8 mouse cellular contexts compared by ENCODE assay signal in genomic region chr9:21901223-21901820, GRCm38 (mm10). TPM values are rescaled to one million over a fixed set of nuclear protein-coding genes. Genes with fewer than 3 reads are reported as not detected.
DNase-seq lines count a peak whose midpoint lies in the region; ATAC-seq and TF ChIP-seq lines count a peak whose summit lies in the region.

No protein-coding gene starts in this region.

- TF ChIP-seq CTCF in heart, adult 2 months (IDR thresholded peaks at IDR 0.05) = peak; percentile 69
- TF ChIP-seq CTCF in kidney, adult 2 months (conservative IDR thresholded peaks at IDR 0.05; ENCODE audit: insufficient read depth, insufficient read length, low read depth, low read length) = no peak
- TF ChIP-seq CTCF in small intestine, adult 2 months (IDR thresholded peaks at IDR 0.05; ENCODE audit: extremely low read depth, insufficient read length, insufficient replicate concordance, low read depth, low read length) = no peak

- no peaks in the 10 kb centered on the region for H3K9me3 ChIP-seq in limb, embryonic 10.5 days (replicated peaks)
- no peaks in the 10 kb centered on the region for H3K9me3 ChIP-seq in midbrain, embryonic 11.5 days (ENCODE audit: control insufficient read depth, low read length)

- H3K9ac ChIP-seq in heart, adult 2 months (ENCODE audit: low read depth, low read length) = no peak overlapping the region
- peak overlapping the region; percentile 63 for H3K9ac ChIP-seq in midbrain, embryonic 11.5 days (ENCODE audit: low read length)

- no peak for TF ChIP-seq EP300 in heart, adult 2 months (IDR thresholded peaks at IDR 0.05; ENCODE audit: insufficient read depth, low read depth, low read length)

- 11% methylated on average over 10 of the region's 10 CpGs for WGBS in heart, adult 2 months
- 8% methylated on average over 10 of the region's 10 CpGs for WGBS in kidney, adult 2 months
- WGBS in limb, embryonic 10.5 days = 20% methylated on average over 10 of the region's 10 CpGs
- WGBS in midbrain, embryonic 11.5 days = 17% methylated on average over 10 of the region's 10 CpGs
- WGBS in small intestine, adult 2 months = 7% methylated on average over 10 of the region's 10 CpGs

- peak; percentile 91 for ATAC-seq in midbrain, embryonic 11.5 days (ENCODE audit: low FRiP score)

- peak; percentile 71 for DNase-seq in A20 (ENCODE audit: low read depth, low spot score)
- peak; percentile 31 to 50 for DNase-seq in adrenal gland, adult 18-20 months (ENCODE audit: low spot score in 2 of 2)
- peak; percentile 88 for DNase-seq in embryo, embryonic 11 days
- peak; percentile 62 to 68 for DNase-seq in heart, adult 2 months
- peak; percentile 82 for DNase-seq in kidney, adult 2 months
- DNase-seq in limb, embryonic 10.5 days (ENCODE audit: low spot score) = peak; percentile 52
- DNase-seq in midbrain, embryonic 11.5 days (ENCODE audit: low spot score, missing footprints) = peak; percentile 96

- H3K4me2 ChIP-seq in midbrain, embryonic 11.5 days = peak overlapping the region; percentile 54

- peak overlapping the region; percentile 51 for H3K4me3 ChIP-seq in heart, adult 2 months
- H3K4me3 ChIP-seq in kidney, adult 2 months (ENCODE audit: insufficient read depth, low read depth, low read length) = peak overlapping the region; percentile 39
- H3K4me3 ChIP-seq in limb, embryonic 10.5 days = peak overlapping the region; percentile 50
- peak overlapping the region; percentile 37 for H3K4me3 ChIP-seq in midbrain, embryonic 11.5 days (ENCODE audit: low read depth, low read length)
- peak overlapping the region; percentile 51 for H3K4me3 ChIP-seq in small intestine, adult 2 months (ENCODE audit: low read depth, low read length)

- H3K27ac ChIP-seq in heart, adult 2 months = no peak overlapping the region
- H3K27ac ChIP-seq in kidney, adult 2 months (ENCODE audit: insufficient read depth, low read depth, low read length) = no peak overlapping the region
- peak overlapping the region; percentile 72 for H3K27ac ChIP-seq in limb, embryonic 10.5 days
- no peak overlapping the region for H3K27ac ChIP-seq in midbrain, embryonic 11.5 days (ENCODE audit: low read depth, low read length)
- no peak overlapping the region for H3K27ac ChIP-seq in small intestine, adult 2 months (ENCODE audit: insufficient read depth, low read depth, low read length)

- peak; percentile 57; the same call in 1 of the 2 replicates for TF ChIP-seq POLR2A in heart, adult 2 months (IDR thresholded peaks at IDR 0.05; ENCODE audit: insufficient read depth, low read depth, low read length)
- no peak for TF ChIP-seq POLR2A in kidney, adult 2 months (IDR thresholded peaks at IDR 0.05; ENCODE audit: low read depth, low read length)
- TF ChIP-seq POLR2A in small intestine, adult 2 months (IDR thresholded peaks at IDR 0.05; ENCODE audit: low read depth, low read length) = no peak

- peaks cover 1% of the 10 kb centered on the region for H3K4me1 ChIP-seq in heart, adult 2 months (ENCODE audit: control insufficient read depth, insufficient read depth, low read length)
- no peaks in the 10 kb centered on the region for H3K4me1 ChIP-seq in kidney, adult 2 months (ENCODE audit: control insufficient read depth, insufficient read depth, low read length)
- peaks cover 3% of the 10 kb centered on the region; the same call in 1 of the 2 replicates for H3K4me1 ChIP-seq in limb, embryonic 10.5 days
- H3K4me1 ChIP-seq in midbrain, embryonic 11.5 days (ENCODE audit: control insufficient read depth, insufficient read depth, low read length) = peaks cover 4% of the 10 kb centered on the region; the same call in 1 of the 2 replicates
- no peaks in the 10 kb centered on the region for H3K4me1 ChIP-seq in small intestine, adult 2 months (ENCODE audit: control insufficient read depth, insufficient read depth, insufficient read length, low read length)

- no peaks in the 10 kb centered on the region for H3K36me3 ChIP-seq in heart, adult 2 months (ENCODE audit: control insufficient read depth, insufficient read depth, low read length)
- H3K36me3 ChIP-seq in kidney, adult 2 months (ENCODE audit: control insufficient read depth, insufficient read depth, low read length) = no peaks in the 10 kb centered on the region
- H3K36me3 ChIP-seq in limb, embryonic 10.5 days = no peaks in the 10 kb centered on the region
- H3K36me3 ChIP-seq in midbrain, embryonic 11.5 days (ENCODE audit: control insufficient read depth, insufficient read depth, low read length) = no peaks in the 10 kb centered on the region
- H3K36me3 ChIP-seq in small intestine, adult 2 months (ENCODE audit: control insufficient read depth, insufficient read depth, low read length) = no peaks in the 10 kb centered on the region

- H3K79me2 ChIP-seq in heart, adult 2 months (replicated peaks; ENCODE audit: control insufficient read depth, insufficient read depth, low read length) = no peaks in the 10 kb centered on the region

- intact Hi-C loops in heart, adult 2 months (cut with DNase I) = no loop called here

- no peaks in the 10 kb centered on the region for H3K27me3 ChIP-seq in heart, adult 2 months (ENCODE audit: control insufficient read depth, insufficient read depth, low read length)
- H3K27me3 ChIP-seq in kidney, adult 2 months (replicated peaks; ENCODE audit: control insufficient read depth, insufficient read depth, low read length) = no peaks in the 10 kb centered on the region
- H3K27me3 ChIP-seq in limb, embryonic 10.5 days (ENCODE audit: low read depth, poor library complexity, severe bottlenecking) = 0 out of 2 replicates have a peak, but pooled peaks cover 15% of the 10 kb centered on the region
- no peaks in the 10 kb centered on the region for H3K27me3 ChIP-seq in midbrain, embryonic 11.5 days (ENCODE audit: control insufficient read depth, insufficient read depth, low read length)
- 0 out of 2 replicates have a peak, but pooled peaks cover 3% of the 10 kb centered on the region for H3K27me3 ChIP-seq in small intestine, adult 2 months (ENCODE audit: control insufficient read depth, insufficient read depth, low read length)

RNA-seq across cellular contexts. Expression of gene Rab3d, which starts 16.7 kb away (rescaled TPM):
- 10 to 100 TPM; 40.6 to 43.4 TPM for total RNA-seq in adrenal gland, adult 18-20 months (2021)
- 10 to 100 TPM; 12.4 to 13.5 TPM for total RNA-seq in heart, adult 2 months (2021)
- polyA plus RNA-seq in heart, adult 2 months (2012; rRNA removed) = 22.8 and 27.6 TPM in 2 replicates
- polyA plus RNA-seq in kidney, adult 2 months (2012; rRNA removed) = 27.1 and 32.9 TPM in 2 replicates
- 2.7 and 5.0 TPM in 2 replicates for polyA plus RNA-seq in limb, embryonic 10.5 days (2016; fragmentation: Nextera tagmentation; extraction: Ambion mirVana)
- polyA plus RNA-seq in midbrain, embryonic 11.5 days (2014; fragmentation: Nextera tagmentation; extraction: Ambion mirVana) = 7.8 and 9.1 TPM in 2 replicates
- polyA plus RNA-seq in small intestine, adult 2 months (2012; rRNA removed) = 48.9 and 86.7 TPM in 2 replicates

RNA-seq across cellular contexts. Expression of gene Ccdc159, which starts 25.9 kb away (rescaled TPM):
- 10 to 100 TPM; 10.7 to 11.2 TPM for total RNA-seq in adrenal gland, adult 18-20 months (2021)
- total RNA-seq in heart, adult 2 months (2021) = 1 to 10 TPM; 3.0 to 3.4 TPM
- polyA plus RNA-seq in heart, adult 2 months (2012; rRNA removed) = 4.9 and 6.6 TPM in 2 replicates
- 4.3 and 4.8 TPM in 2 replicates for polyA plus RNA-seq in kidney, adult 2 months (2012; rRNA removed)
- 3.0 and 3.9 TPM in 2 replicates for polyA plus RNA-seq in limb, embryonic 10.5 days (2016; fragmentation: Nextera tagmentation; extraction: Ambion mirVana)
- polyA plus RNA-seq in midbrain, embryonic 11.5 days (2014; fragmentation: Nextera tagmentation; extraction: Ambion mirVana) = 2.4 and 3.4 TPM in 2 replicates
- polyA plus RNA-seq in small intestine, adult 2 months (2012; rRNA removed) = 0.71 and 1.2 TPM in 2 replicates

RNA-seq across cellular contexts. Expression of gene Tmem205, which starts 26.0 kb away (rescaled TPM):
- 100 to 1,000 TPM; 280 to 531 TPM for total RNA-seq in adrenal gland, adult 18-20 months (2021)
- total RNA-seq in heart, adult 2 months (2021) = 10 to 100 TPM; 65.5 to 71.8 TPM
- 96.1 and 129 TPM in 2 replicates for polyA plus RNA-seq in heart, adult 2 months (2012; rRNA removed)
- polyA plus RNA-seq in kidney, adult 2 months (2012; rRNA removed) = 313 and 353 TPM in 2 replicates
- 31.1 and 33.5 TPM in 2 replicates for polyA plus RNA-seq in limb, embryonic 10.5 days (2016; fragmentation: Nextera tagmentation; extraction: Ambion mirVana)
- polyA plus RNA-seq in midbrain, embryonic 11.5 days (2014; fragmentation: Nextera tagmentation; extraction: Ambion mirVana) = 30.6 and 35.7 TPM in 2 replicates
- 81.5 and 113 TPM in 2 replicates for polyA plus RNA-seq in small intestine, adult 2 months (2012; rRNA removed)

RNA-seq across cellular contexts. Expression of gene Plppr2, which starts 35.5 kb away (rescaled TPM):
- 10 to 100 TPM; 19.4 to 22.3 TPM for total RNA-seq in adrenal gland, adult 18-20 months (2021)
- total RNA-seq in heart, adult 2 months (2021) = 1 to 10 TPM; 2.5 to 2.6 TPM
- 5.3 and 7.5 TPM in 2 replicates for polyA plus RNA-seq in heart, adult 2 months (2012; rRNA removed)
- 6.0 and 9.1 TPM in 2 replicates for polyA plus RNA-seq in kidney, adult 2 months (2012; rRNA removed)
- 6.4 and 7.8 TPM in 2 replicates for polyA plus RNA-seq in limb, embryonic 10.5 days (2016; fragmentation: Nextera tagmentation; extraction: Ambion mirVana)
- 19.1 and 22.2 TPM in 2 replicates for polyA plus RNA-seq in midbrain, embryonic 11.5 days (2014; fragmentation: Nextera tagmentation; extraction: Ambion mirVana)
- polyA plus RNA-seq in small intestine, adult 2 months (2012; rRNA removed) = 5.2 and 5.5 TPM in 2 replicates

RNA-seq across cellular contexts. Expression of gene Dock6, which starts 48.9 kb away (rescaled TPM):
- 10 to 100 TPM; 29.7 to 36.1 TPM for total RNA-seq in adrenal gland, adult 18-20 months (2021)
- total RNA-seq in heart, adult 2 months (2021) = 10 to 100 TPM; 25.9 to 33.8 TPM
- 87.9 and 92.7 TPM in 2 replicates for polyA plus RNA-seq in heart, adult 2 months (2012; rRNA removed)
- polyA plus RNA-seq in kidney, adult 2 months (2012; rRNA removed) = 67.7 and 84.6 TPM in 2 replicates
- polyA plus RNA-seq in limb, embryonic 10.5 days (2016; fragmentation: Nextera tagmentation; extraction: Ambion mirVana) = 46.0 and 52.0 TPM in 2 replicates
- polyA plus RNA-seq in midbrain, embryonic 11.5 days (2014; fragmentation: Nextera tagmentation; extraction: Ambion mirVana) = 15.1 and 15.9 TPM in 2 replicates
- 36.4 and 73.5 TPM in 2 replicates for polyA plus RNA-seq in small intestine, adult 2 months (2012; rRNA removed)

Comparison
In these comparisons a context has a peak if more than half of its experiments do, and no peak if none do; other contexts are left out.
1. DNase-seq: peak in every context shown above with its lines; median percentile 96 in midbrain, embryonic 11.5 days; 88 in embryo, embryonic 11 days; 82 in kidney, adult 2 months; 71 in A20; 65 in heart, adult 2 months; 52 in limb, embryonic 10.5 days; 40 in adrenal gland, adult 18-20 months.